Mouse (Mus musculus) kidney, adult 2 months (tissue): Measurements from ENCODE around the gene Ctbp2. TPM values are rescaled to one million over a fixed set of nuclear protein-coding genes. Genes with fewer than 3 reads are reported as not detected.
"Not testable (repeated sequence)": the region's sequence is repeated elsewhere in the genome, so short reads cannot be mapped to it uniquely, and the experiment has no call there.

Source experiments
- DNase-seq: peaks from one replicate; pipeline ENCODE4 v3.0.0; 2021
- H3K27ac ChIP-seq: fragments of 200-500 bp; 2 replicates; pipeline ENCODE4 v1.5.1; 2012; ENCODE audit warnings: low read depth, low read length, control low read depth, inconsistent platforms; ENCODE audit not compliant: insufficient read depth
- H3K27me3 ChIP-seq: fragments of 200-500 bp; replicated peaks from 2 replicates; pipeline ENCODE4 v1.6.1; 2012; ENCODE audit warnings: mild to moderate bottlenecking, moderate library complexity, low read length, inconsistent platforms; ENCODE audit not compliant: control insufficient read depth, insufficient read depth
- H3K36me3 ChIP-seq: fragments of 200-500 bp; 2 replicates; pipeline ENCODE4 v1.6.1; 2012; ENCODE audit warnings: mild to moderate bottlenecking, moderate library complexity, low read length, inconsistent platforms; ENCODE audit not compliant: control insufficient read depth, insufficient read depth
- H3K4me1 ChIP-seq: fragments of 200-500 bp; 2 replicates; pipeline ENCODE4 v1.6.1; 2011; ENCODE audit warnings: low read length; ENCODE audit not compliant: control insufficient read depth, insufficient read depth
- H3K4me3 ChIP-seq: fragments of 200-500 bp; 2 replicates; pipeline ENCODE4 v1.5.1; 2011; ENCODE audit warnings: mild to moderate bottlenecking, low read depth, low read length, control low read depth; ENCODE audit not compliant: insufficient read depth
- CTCF ChIP-seq: fragments of 200-500 bp; conservative IDR thresholded peaks from 2 replicates; pipeline ENCODE4 v1.5.1; 2011; ENCODE audit warnings: low read depth, mild to moderate bottlenecking, control low read depth, low read length, moderate library complexity, mixed read lengths; ENCODE audit not compliant: insufficient read depth, insufficient read length
- POLR2A ChIP-seq: fragments of 200-500 bp; IDR thresholded peaks from one replicate; pipeline ENCODE4 v1.6.1; 2011; ENCODE audit warnings: low read depth, low read length, control low read depth
- WGBS: fragments of 180-500 bp; shearing (Covaris S2); methylation state at CpG from one replicate; pipeline ENCODE4 v1.1.7; 2018; 5-methylcytosine and 5-hydroxymethylcytosine counted together
- polyA plus RNA-seq: library from polyadenylated mRNA; depleted of rRNA; stranded (reverse); fragments of >200 nt; gene quantifications from 2 replicates; pipeline ENCODE4 v1.2.3, GENCODE M21; 2012

Ctbp2 gene
- polyA plus RNA-seq, 1 experiment: 48.6 TPM

DNA sequence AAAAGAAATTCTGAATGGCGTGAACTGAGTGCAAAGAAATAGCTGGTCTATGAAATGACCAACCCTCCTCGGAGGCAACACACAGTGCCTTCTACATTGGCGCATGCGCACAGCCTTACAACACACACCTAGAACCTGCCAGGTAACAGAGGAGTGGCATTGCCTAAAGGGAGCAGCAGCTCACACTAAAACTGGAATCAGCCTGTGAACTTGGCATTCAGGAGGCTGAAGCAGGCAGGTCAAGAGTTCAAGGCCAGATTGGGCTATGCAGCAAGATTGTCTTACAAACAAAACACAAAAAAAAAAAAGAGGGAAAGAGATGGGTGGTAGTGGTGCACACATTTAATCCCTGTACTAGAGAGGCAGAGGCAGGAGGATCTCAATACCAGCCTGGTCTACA lies 14.7 kb downstream of the Ctbp2 start:
- Histone ChIP-seq H3K36me3 (no peaks in the 10 kb centered on the region), H3K27ac (no peak overlapping the region), H3K4me3 (no peak overlapping the region), H3K27me3 (no peaks in the 10 kb centered on the region), H3K4me1 (peaks cover 50% of the 10 kb centered on the region)
- TF ChIP-seq POLR2A (no peak), CTCF (no peak)
- peak; percentile 51 for DNase-seq
- 81% methylated on average over 4 of the region's 4 CpGs for whole genome bisulfite sequencing

DNA sequence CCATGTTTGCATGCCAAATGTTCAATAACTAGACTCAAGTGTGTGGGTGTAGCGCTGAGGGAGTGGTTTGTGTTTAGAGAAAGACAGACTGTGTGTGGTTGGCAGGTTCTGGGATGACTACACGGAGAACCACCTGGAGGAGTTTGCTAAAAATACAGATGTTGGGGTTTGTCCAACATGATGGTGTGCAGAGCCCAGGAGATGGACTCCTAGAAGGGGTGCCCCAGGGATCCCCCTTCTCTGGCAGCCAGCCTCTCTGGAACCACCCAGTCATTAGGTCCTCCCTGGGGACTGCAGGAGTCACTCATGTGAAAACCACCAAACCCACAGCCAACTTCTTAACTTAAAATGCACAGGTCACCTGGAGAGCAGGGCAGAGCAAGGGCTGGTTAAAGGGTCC lies 15.5 kb downstream of the Ctbp2 start:
- no peak overlapping the region for H3K4me3 ChIP-seq
- H3K36me3 ChIP-seq: no peaks in the 10 kb centered on the region
- H3K27me3 ChIP-seq: no peaks in the 10 kb centered on the region
- no peak for TF ChIP-seq POLR2A
- DNase-seq: peak; percentile 63
- H3K27ac ChIP-seq: no peak overlapping the region
- 69% methylated on average over 2 of the region's 2 CpGs for WGBS
- H3K4me1 ChIP-seq: peaks cover 45% of the 10 kb centered on the region

DNA sequence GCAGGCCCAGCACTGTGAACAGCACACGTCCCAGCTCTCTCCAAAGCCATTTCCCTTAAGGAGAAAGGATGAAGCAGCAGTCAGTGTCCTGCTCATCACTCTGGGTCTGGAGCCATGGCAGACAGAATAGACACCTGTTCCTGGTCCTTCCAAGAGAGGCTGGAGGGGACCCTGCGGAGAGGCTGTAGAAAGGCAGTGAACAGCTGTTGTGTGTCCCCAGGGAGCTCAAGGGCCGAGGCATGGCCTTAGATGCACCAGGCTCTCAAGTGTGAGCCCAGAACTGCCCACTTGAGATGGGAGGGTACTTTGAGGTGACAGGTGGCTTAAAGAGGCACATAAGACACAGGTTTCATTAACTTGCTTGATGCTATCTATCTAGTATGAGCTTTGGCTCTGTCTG lies 21.6 kb downstream of the Ctbp2 start:
- no peak overlapping the region for H3K27ac ChIP-seq

DNA sequence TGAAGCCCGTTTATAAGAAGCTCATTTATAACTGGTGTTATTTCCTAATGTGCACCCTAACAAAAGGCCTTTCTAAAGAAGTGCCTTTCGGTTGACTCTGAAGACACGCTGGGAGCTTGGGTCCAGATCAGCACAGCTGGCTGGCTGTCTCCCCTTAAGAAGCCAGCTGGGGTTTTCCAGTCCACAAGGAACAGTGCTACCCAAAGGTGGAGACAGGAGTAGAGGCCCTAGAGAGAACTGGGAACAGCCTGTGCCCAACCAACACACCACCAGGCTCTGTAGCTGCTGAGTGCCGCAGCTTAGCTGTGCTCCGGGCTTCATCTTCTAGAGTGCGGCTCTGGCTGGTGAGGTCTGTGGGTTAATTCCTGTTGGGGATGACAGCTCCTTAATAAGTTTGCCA lies 23.1 kb downstream of the Ctbp2 start:
- TF ChIP-seq POLR2A (no peak), CTCF (no peak)
- H3K36me3 ChIP-seq: no peaks in the 10 kb centered on the region
- H3K4me1 ChIP-seq: peaks cover 25% of the 10 kb centered on the region
- H3K4me3 ChIP-seq: no peak overlapping the region
- DNase-seq: no peak
- no peaks in the 10 kb centered on the region for H3K27me3 ChIP-seq
- no peak overlapping the region for H3K27ac ChIP-seq
- 72% methylated on average over 6 of the region's 6 CpGs for WGBS

More for the DNA sequence above, 21.6 kb downstream of the Ctbp2 start:
- no peak for DNase-seq
- Histone ChIP-seq H3K27me3 (no peaks in the 10 kb centered on the region), H3K36me3 (no peaks in the 10 kb centered on the region), H3K4me3 (no peak overlapping the region), H3K4me1 (peaks cover 25% of the 10 kb centered on the region)
- 65% methylated on average over 3 of the region's 3 CpGs for WGBS
- TF ChIP-seq CTCF (no peak), POLR2A (no peak)

DNA sequence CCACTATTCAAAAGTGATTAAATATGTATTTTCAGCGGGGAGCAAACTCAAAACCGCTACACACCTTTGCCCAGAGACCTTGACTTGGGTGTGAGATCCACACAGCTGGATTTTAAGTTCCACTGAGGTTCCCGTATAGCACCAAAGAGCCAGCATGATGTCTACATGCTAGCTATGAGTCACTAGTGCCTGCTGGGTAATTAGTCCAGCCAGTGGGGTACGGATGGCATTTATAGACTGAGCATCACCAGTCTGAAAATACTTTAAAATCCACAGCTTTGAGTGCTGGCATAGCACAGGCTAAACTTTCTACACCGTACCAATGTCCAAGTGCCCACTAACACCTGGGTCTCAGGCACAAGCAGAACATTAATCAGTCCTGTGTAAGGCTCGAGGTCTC lies 24.0 kb downstream of the Ctbp2 start:
- Histone ChIP-seq H3K36me3 (no peaks in the 10 kb centered on the region), H3K4me1 (peaks cover 25% of the 10 kb centered on the region), H3K27ac (0 out of 2 replicates have a peak overlapping the region, but pooled peaks have one; percentile 12), H3K4me3 (no peak overlapping the region), H3K27me3 (no peaks in the 10 kb centered on the region)
- whole genome bisulfite sequencing: 51% methylated on average over 6 of the region's 6 CpGs
- DNase-seq: no peak
- no peak for TF ChIP-seq POLR2A

DNA sequence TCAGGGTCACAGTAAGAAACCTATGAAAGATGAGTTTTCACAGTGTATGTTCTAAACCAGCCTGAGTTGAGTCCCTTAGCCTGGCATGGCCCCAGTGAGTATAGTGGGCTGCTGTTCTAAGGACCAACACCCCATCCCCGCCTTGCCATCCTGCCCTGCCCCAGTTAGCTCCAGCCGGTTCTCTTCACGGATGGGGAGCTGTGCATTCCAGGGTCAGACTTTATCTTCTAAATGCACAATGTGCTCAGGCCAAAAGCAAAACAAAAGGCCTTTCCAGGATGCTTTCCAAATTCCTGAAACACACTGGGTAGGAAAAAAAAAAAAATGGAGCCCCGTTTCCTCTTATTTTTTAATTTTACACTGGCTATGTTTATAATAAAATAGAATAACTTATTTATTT lies 24.9 kb downstream of the Ctbp2 start:
- 13% methylated on average over 4 of the region's 4 CpGs for WGBS
- DNase-seq: peak; percentile 74
- Histone ChIP-seq H3K4me3 (no peak overlapping the region), H3K27me3 (no peaks in the 10 kb centered on the region), H3K27ac (peak overlapping the region; percentile 22), H3K4me1 (peaks cover 25% of the 10 kb centered on the region), H3K36me3 (no peaks in the 10 kb centered on the region)
- no peak for TF ChIP-seq POLR2A
- TF ChIP-seq CTCF: no peak

DNA sequence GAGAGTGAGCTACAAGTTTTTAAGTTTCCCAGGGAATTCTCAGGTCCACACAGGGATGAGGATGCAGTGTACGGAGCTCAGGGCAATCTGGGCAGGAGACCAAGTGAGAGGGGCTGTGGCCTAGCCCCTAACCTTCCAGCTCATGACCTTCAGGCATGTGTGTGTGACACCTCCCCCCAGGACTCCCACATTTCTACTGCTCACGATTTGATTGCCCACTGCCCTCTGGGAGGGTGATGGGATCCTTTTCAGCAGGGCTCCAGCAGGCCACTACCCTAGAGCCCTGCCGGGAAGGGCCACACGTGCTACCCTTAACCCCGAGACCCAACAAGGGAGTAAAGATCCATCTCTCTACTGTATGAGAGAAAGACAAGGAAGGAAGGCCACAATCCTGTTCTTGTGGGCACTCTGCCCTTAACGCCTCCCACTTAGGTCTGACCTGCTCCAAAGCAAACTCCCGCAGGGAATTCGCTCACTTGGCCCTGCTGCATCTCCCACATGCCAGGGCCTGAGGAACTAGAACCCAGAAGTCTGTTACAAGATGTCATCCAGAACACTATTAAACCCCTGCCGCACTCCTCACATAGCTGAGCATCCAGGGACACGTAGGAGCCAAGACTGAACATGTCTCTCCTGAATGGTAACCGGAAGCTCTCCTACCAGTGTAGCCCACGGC lies 25.9 kb downstream of the Ctbp2 start:
- no peak for TF ChIP-seq CTCF
- TF ChIP-seq POLR2A: no peak
- Histone ChIP-seq H3K4me1 (peaks cover 19% of the 10 kb centered on the region), H3K27ac (peak overlapping the region; percentile 1; the same call in 1 of the 2 replicates), H3K27me3 (no peaks in the 10 kb centered on the region), H3K4me3 (no peak overlapping the region), H3K36me3 (no peaks in the 10 kb centered on the region)
- DNase-seq: no peak
- 54% methylated on average over 12 of the region's 12 CpGs for WGBS

DNA sequence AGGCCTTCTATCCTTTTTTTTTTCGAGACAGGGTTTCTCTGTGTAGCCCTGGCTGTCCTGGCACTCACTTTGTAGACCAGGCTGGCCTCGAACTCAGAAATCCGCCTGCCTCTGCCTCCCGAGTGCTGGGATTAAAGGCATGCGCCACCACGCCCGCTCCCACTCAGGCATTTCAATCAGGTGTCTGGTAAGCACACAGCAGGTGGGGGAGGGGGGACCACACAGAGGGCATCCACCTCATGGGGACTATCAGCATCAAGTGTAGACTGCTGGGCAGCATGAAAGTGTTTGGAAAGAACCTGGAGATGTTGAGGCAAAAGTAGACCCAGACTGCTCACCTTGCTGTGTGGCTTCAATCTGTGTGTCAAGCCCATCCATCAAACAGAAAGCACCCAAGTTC lies 28.5 kb downstream of the Ctbp2 start:
- H3K4me3 ChIP-seq, H3K36me3 ChIP-seq, H3K27ac ChIP-seq, H3K27me3 ChIP-seq, DNase-seq: not testable (repeated sequence)
- peaks cover 24% of the 10 kb centered on the region for H3K4me1 ChIP-seq
- WGBS: 92% methylated on average over 7 of the region's 7 CpGs
